Mouse (Mus musculus): ENCODE data around the gene Dxo. TPM values are rescaled to one million over a fixed set of nuclear protein-coding genes. Genes with fewer than 3 reads are reported as not detected.
A peak's percentile ranks its signal among the peaks of the same experiment; 100 is the strongest.

Gene Dxo
- polyA plus RNA-seq, 1 experiment from 2014 or later, result 32.2 TPM

DNA sequence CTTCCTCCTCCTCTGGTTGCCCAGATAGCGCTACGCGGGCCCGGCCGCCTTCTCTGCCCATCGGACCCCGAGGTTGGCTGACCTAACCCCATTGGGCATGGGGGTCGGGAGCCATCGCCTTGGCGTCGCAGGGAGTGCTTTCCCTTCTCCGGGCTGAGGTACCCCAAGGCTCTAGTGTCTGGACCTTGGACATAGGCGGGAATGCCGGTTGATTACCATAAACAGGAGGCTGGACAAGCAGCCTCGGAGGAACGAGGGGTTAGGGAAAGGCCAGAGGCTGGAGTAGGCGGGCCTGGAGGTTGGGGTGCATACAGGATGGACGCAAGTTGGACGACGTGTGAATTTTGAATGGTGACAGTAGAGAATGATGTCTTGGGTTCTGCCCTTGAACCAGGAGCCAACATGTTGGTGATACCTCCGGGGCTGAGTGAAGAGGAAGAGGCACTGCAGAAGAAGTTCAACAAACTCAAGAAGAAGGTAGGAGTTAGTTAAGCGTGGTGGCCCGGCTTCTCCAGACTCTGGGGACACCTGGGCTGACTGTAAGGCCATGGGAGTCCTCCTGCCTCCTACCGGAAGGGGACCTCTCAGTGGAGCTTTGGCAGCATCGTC lies 13.8 kb downstream of the Dxo start:
- peak; percentile 7; the same call in 1 of the 2 replicates for ATAC-seq (ENCODE audit: low FRiP score, low TSS enrichment)
- 0 out of 2 replicates have a peak, but pooled peaks cover 2% of the 10 kb centered on the region for H3K4me1 ChIP-seq (replicated peaks; ENCODE audit: control insufficient read depth, insufficient read depth)
- TF ChIP-seq EP300 (optimal IDR thresholded peaks at IDR 0.05) (no peak), CTCF (IDR thresholded peaks at IDR 0.05; ENCODE audit: low read depth) (no peak)
- peak overlapping the region; percentile 73 for H3K27ac ChIP-seq (replicated peaks)
- WGBS, result under 1% methylated on average over 25 of the region's 25 CpGs
- no peaks in the 10 kb centered on the region for H3K27me3 ChIP-seq (ENCODE audit: control insufficient read depth, insufficient read depth, low read length)
- H3K9ac ChIP-seq (ENCODE audit: low read length), result peak overlapping the region; percentile 85
- H3K4me3 ChIP-seq (ENCODE audit: low read depth, low read length), result peak overlapping the region; percentile 87
- H3K4me2 ChIP-seq (replicated peaks; ENCODE audit: low read depth), result peak overlapping the region; percentile 98
- DNase-seq (ENCODE audit: low spot score), result no peak
- no peaks in the 10 kb centered on the region for H3K9me3 ChIP-seq (ENCODE audit: control insufficient read depth, low read length)
- H3K36me3 ChIP-seq (ENCODE audit: control insufficient read depth, insufficient read depth, low read length), result peaks cover 18% of the 10 kb centered on the region; the same call in 1 of the 2 replicates

DNA sequence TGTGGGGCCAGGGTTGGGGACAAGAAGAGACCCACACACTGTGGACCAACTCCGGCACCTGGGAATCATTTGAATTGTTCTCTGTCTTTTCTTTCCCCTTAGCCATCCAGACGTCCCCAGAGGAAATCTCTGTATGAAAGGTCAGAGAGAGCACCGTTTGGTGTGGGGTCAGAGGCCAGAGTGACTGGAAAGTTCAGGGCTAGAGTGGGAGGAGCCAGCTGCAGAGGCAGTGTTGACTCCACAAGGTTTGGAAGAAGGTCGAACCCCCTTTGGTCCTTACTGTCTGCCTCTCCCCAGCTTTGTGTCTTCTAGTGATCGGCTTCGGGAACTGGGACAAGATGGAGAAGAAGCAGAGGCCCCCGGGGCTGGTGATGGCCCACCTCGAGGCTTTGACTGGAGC lies 16.7 kb downstream of the Dxo start:
- DNase-seq (ENCODE audit: low spot score) (no peak), ATAC-seq (ENCODE audit: low FRiP score, low TSS enrichment) (no peak)
- Histone ChIP-seq H3K4me1 (replicated peaks; ENCODE audit: control insufficient read depth, insufficient read depth) (0 out of 2 replicates have a peak, but pooled peaks cover 2% of the 10 kb centered on the region), H3K4me2 (replicated peaks; ENCODE audit: low read depth) (no peak overlapping the region), H3K36me3 (ENCODE audit: control insufficient read depth, insufficient read depth, low read length) (peaks cover 18% of the 10 kb centered on the region; the same call in 1 of the 2 replicates), H3K9ac (ENCODE audit: low read length) (no peak overlapping the region), H3K4me3 (ENCODE audit: low read depth, low read length) (no peak overlapping the region), H3K27ac (replicated peaks) (no peak overlapping the region), H3K27me3 (ENCODE audit: control insufficient read depth, insufficient read depth, low read length) (no peaks in the 10 kb centered on the region), H3K9me3 (ENCODE audit: control insufficient read depth, low read length) (no peaks in the 10 kb centered on the region)
- no peak for TF ChIP-seq EP300 (optimal IDR thresholded peaks at IDR 0.05)
- TF ChIP-seq CTCF (IDR thresholded peaks at IDR 0.05; ENCODE audit: low read depth), result no peak
- WGBS, result 77% methylated on average over 8 of the region's 8 CpGs

DNA sequence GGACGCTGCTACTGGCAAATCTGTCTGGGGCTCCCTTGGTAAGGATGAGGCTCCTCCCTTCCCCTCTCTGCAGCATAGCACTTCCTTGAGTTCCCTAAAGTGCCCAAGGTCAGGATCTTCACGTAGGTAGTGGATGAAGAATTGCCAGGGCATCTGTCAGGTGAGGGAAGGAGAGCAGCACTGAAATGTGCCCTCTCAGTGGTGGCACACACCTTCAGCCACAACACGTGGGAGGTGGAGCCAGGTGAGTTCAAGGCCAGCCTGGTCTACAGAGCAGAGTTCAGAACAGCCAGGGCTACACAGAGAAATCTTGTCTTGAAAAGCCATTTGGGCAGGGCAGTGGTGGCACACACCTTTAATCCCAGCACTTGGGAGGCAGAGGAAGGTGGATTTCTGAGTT lies 17.9 kb downstream of the Dxo start:
- Histone ChIP-seq H3K9ac (ENCODE audit: low read length) (no peak overlapping the region), H3K9me3 (ENCODE audit: control insufficient read depth, low read length) (no peaks in the 10 kb centered on the region), H3K4me1 (replicated peaks; ENCODE audit: control insufficient read depth, insufficient read depth) (0 out of 2 replicates have a peak, but pooled peaks cover 2% of the 10 kb centered on the region), H3K4me3 (ENCODE audit: low read depth, low read length) (no peak overlapping the region), H3K4me2 (replicated peaks; ENCODE audit: low read depth) (no peak overlapping the region), H3K27ac (replicated peaks) (no peak overlapping the region), H3K27me3 (ENCODE audit: control insufficient read depth, insufficient read depth, low read length) (no peaks in the 10 kb centered on the region), H3K36me3 (ENCODE audit: control insufficient read depth, insufficient read depth, low read length) (peaks cover 18% of the 10 kb centered on the region; the same call in 1 of the 2 replicates)
- DNase-seq (ENCODE audit: low spot score) (no peak), ATAC-seq (ENCODE audit: low FRiP score, low TSS enrichment) (no peak)
- TF ChIP-seq CTCF (IDR thresholded peaks at IDR 0.05; ENCODE audit: low read depth) (no peak), EP300 (optimal IDR thresholded peaks at IDR 0.05) (no peak)
- WGBS, result 66% methylated on average over 3 of the region's 3 CpGs

DNA sequence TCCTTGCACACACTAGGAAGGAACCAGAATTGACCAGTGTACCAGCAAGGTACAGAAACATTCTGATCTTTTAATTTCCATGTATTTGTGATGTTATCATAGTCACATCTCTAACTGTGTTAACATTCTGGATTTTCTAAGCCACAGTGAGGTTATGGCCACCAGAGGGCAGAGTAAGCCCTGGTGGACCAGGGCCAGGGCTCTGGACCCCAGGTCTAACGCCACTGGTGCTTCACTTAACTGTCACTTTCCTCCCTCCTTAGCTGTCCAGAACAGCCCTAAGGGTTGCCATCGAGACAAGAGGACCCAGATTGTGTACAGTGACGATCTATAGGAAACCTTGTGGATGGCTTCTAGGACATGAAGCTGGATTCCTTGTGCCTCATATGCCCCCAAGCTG lies 19.0 kb downstream of the Dxo start:
- H3K4me1 ChIP-seq (replicated peaks; ENCODE audit: control insufficient read depth, insufficient read depth), result 0 out of 2 replicates have a peak, but pooled peaks cover 2% of the 10 kb centered on the region
- no peaks in the 10 kb centered on the region for H3K9me3 ChIP-seq (ENCODE audit: control insufficient read depth, low read length)
- peak overlapping the region; percentile 8; the same call in 1 of the 2 replicates for H3K9ac ChIP-seq (ENCODE audit: low read length)
- no peaks in the 10 kb centered on the region for H3K27me3 ChIP-seq (ENCODE audit: control insufficient read depth, insufficient read depth, low read length)
- TF ChIP-seq EP300 (optimal IDR thresholded peaks at IDR 0.05) (no peak), CTCF (IDR thresholded peaks at IDR 0.05; ENCODE audit: low read depth) (peak; percentile 89)
- H3K4me3 ChIP-seq (ENCODE audit: low read depth, low read length), result no peak overlapping the region
- WGBS, result 36% methylated on average over 3 of the region's 3 CpGs
- DNase-seq (ENCODE audit: low spot score) (peak; percentile 51), ATAC-seq (ENCODE audit: low FRiP score, low TSS enrichment) (peak; percentile 36; the same call in 1 of the 2 replicates)
- H3K4me2 ChIP-seq (replicated peaks; ENCODE audit: low read depth), result no peak overlapping the region
- peaks cover 18% of the 10 kb centered on the region; the same call in 1 of the 2 replicates for H3K36me3 ChIP-seq (ENCODE audit: control insufficient read depth, insufficient read depth, low read length)
- H3K27ac ChIP-seq (replicated peaks), result no peak overlapping the region

DNA sequence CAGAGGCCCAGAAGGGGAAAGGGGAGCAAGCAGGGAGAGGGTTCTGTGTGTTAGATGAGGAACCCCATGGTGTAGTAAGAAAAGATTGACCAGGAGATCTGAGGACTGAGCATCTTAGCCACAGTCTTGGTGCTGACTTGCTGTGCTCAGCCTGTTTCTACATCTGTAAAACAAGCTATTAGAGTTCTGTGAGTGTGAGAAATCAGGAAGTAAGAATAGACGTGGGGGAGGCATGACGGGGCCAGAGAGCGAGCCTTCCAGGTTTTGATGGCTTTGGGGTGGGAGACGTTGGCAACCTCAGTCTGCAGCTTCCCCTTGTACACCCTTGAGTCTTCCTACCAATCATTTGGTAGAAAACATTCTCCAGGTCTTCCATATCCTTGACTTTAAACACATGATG lies 21.9 kb downstream of the Dxo start:
- no peaks in the 10 kb centered on the region for H3K4me1 ChIP-seq (replicated peaks; ENCODE audit: control insufficient read depth, insufficient read depth)
- ATAC-seq (ENCODE audit: low FRiP score, low TSS enrichment) (no peak), DNase-seq (ENCODE audit: low spot score) (no peak)
- H3K27me3 ChIP-seq (ENCODE audit: control insufficient read depth, insufficient read depth, low read length), result no peaks in the 10 kb centered on the region
- TF ChIP-seq EP300 (optimal IDR thresholded peaks at IDR 0.05) (no peak), CTCF (IDR thresholded peaks at IDR 0.05; ENCODE audit: low read depth) (no peak)
- H3K9ac ChIP-seq (ENCODE audit: low read length), result no peak overlapping the region
- H3K4me3 ChIP-seq (ENCODE audit: low read depth, low read length), result no peak overlapping the region
- H3K9me3 ChIP-seq (ENCODE audit: control insufficient read depth, low read length), result no peaks in the 10 kb centered on the region
- 67% methylated on average over 4 of the region's 4 CpGs for WGBS
- H3K36me3 ChIP-seq (ENCODE audit: control insufficient read depth, insufficient read depth, low read length), result peaks cover 12% of the 10 kb centered on the region; the same call in 1 of the 2 replicates
- H3K27ac ChIP-seq (replicated peaks), result no peak overlapping the region
- no peak overlapping the region for H3K4me2 ChIP-seq (replicated peaks; ENCODE audit: low read depth)

DNA sequence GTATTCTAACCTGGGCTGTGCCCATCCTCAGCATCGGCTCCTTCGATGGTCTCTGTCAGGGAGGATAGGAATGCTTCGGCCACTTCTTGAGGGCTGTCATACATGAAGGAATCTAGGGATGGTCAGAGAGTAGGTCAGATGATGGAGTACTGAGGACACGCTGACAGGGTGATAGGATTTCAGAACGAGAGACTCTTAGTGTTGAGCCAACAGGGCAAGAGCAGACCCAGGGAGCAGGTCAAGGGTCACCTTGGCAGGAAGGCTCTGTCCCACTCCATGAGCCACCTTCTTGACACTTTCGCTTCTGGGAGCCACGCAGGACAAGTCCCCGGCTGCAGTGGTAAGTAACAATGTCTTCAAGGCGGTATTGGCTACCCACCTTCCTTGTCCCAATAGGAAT lies 23.7 kb downstream of the Dxo start:
- WGBS, result 83% methylated on average over 9 of the region's 9 CpGs
- ATAC-seq (ENCODE audit: low FRiP score, low TSS enrichment) (no peak), DNase-seq (ENCODE audit: low spot score) (no peak)
- Histone ChIP-seq H3K27ac (replicated peaks) (no peak overlapping the region), H3K4me2 (replicated peaks; ENCODE audit: low read depth) (no peak overlapping the region), H3K4me1 (replicated peaks; ENCODE audit: control insufficient read depth, insufficient read depth) (no peaks in the 10 kb centered on the region), H3K36me3 (ENCODE audit: control insufficient read depth, insufficient read depth, low read length) (peaks cover 4% of the 10 kb centered on the region; the same call in 1 of the 2 replicates), H3K9ac (ENCODE audit: low read length) (no peak overlapping the region), H3K27me3 (ENCODE audit: control insufficient read depth, insufficient read depth, low read length) (no peaks in the 10 kb centered on the region), H3K4me3 (ENCODE audit: low read depth, low read length) (no peak overlapping the region), H3K9me3 (ENCODE audit: control insufficient read depth, low read length) (no peaks in the 10 kb centered on the region)
- TF ChIP-seq EP300 (optimal IDR thresholded peaks at IDR 0.05), result no peak
- TF ChIP-seq CTCF (IDR thresholded peaks at IDR 0.05; ENCODE audit: low read depth), result no peak

All from stomach, postnatal 0 days (tissue).